Mouse (Mus musculus) ovary, adult 10 weeks (tissue): ENCODE data around the gene Vmn2r32. TPM values are rescaled to one million over a fixed set of nuclear protein-coding genes. Genes with fewer than 3 reads are reported as not detected.

Experiments used
- polyA plus RNA-seq: library from polyadenylated mRNA; stranded (reverse); fragments of 350-450 nt; fragmentation: Illumina TruSeq; extraction: RNeasy Lipid Tissue Mini Kit (QIAGEN cat#74804); gene quantifications from one replicate; pipeline ENCODE4 v1.2.3, GENCODE M21; 2014

The Vmn2r32 gene
- polyA plus RNA-seq = not detected

DNA sequence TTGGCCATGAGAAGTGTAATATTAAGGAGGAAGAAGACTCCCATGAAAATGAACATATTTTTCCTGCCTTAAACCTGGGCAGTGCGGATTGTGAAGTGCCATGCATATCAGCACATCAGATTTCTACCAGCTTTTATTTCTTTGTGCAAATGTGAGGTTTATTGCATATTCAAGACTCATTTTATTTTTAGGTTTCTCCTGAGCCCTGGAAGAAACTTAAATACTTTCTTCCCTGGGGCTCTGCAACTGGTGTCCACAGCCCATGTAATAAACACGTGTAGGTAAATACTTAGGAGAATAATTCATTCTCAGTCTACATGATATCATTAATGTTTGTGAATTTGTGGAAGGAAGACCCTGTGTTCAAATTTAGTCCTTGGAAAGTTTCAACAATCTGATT lies at the start of gene Vmn2r32:
TSS of gene Vmn2r32 (minus strand) at position 101 of the 400 bp plus-strand sequence.

Other genes with a start within 250 kb of the Vmn2r32 start
- 9.3 TPM for gene Vmn2r29, start 232.7 kb downstream of the Vmn2r32 start, polyA plus RNA-seq
- gene Gm45844, start 201.7 kb downstream of the Vmn2r32 start, polyA plus RNA-seq = 5.4 TPM
- 102 TPM for gene Clcn4, start 179.2 kb downstream of the Vmn2r32 start, polyA plus RNA-seq
- gene Vmn2r30, start 142.4 kb downstream of the Vmn2r32 start, polyA plus RNA-seq = 0.06 TPM
- not detected for gene Gm45783, start 105.4 kb downstream of the Vmn2r32 start, polyA plus RNA-seq
- gene Vmn2r31, start 80.3 kb downstream of the Vmn2r32 start, polyA plus RNA-seq = not detected
- gene Vmn2r33, start 86.8 kb upstream of the Vmn2r32 start, polyA plus RNA-seq = not detected
- not detected for gene Vmn2r34, start 209.5 kb upstream of the Vmn2r32 start, polyA plus RNA-seq